Mouse (Mus musculus): ENCODE measurements around the gene Rars. TPM values are rescaled to one million over a fixed set of nuclear protein-coding genes. Genes with fewer than 3 reads are reported as not detected.
A peak's percentile ranks its signal among the peaks of the same experiment; 100 is the strongest.
"Not testable (repeated sequence)": the region's sequence is repeated elsewhere in the genome, so short reads cannot be mapped to it uniquely, and the experiment has no call there.

Gene Rars
- polyA plus RNA-seq, 1 experiment from 2014 or later = 80.7 TPM

- Histone ChIP-seq H3K27ac (no peak overlapping the region), H3K4me1 (no peaks in the 10 kb centered on the region), H3K9ac (no peak overlapping the region), H3K27me3 (no peaks in the 10 kb centered on the region), H3K4me3 (no peak overlapping the region), H3K4me2 (no peak overlapping the region), H3K36me3 (peaks cover 9% of the 10 kb centered on the region; the same call in 1 of the 2 replicates), H3K9me3 (no peaks in the 10 kb centered on the region)
- 60% methylated on average over 11 of the region's 11 CpGs for WGBS
- no peak for ATAC-seq (ENCODE audit: borderline replicate concordance, extremely low read depth, low FRiP score, low TSS enrichment)
These were observed 22.2 kb upstream of the Rars start for GRCm38 (mm10) chr11:35856359-35857040.

GRCm38 (mm10) chr11:35855567-35855966 lies 21.3 kb upstream of the Rars start:
- H3K27me3 ChIP-seq = no peaks in the 10 kb centered on the region
- 74% methylated on average over 7 of the region's 9 CpGs for WGBS
- no peak for ATAC-seq (ENCODE audit: borderline replicate concordance, extremely low read depth, low FRiP score, low TSS enrichment)
- H3K4me2 ChIP-seq = no peak overlapping the region
- no peak overlapping the region for H3K27ac ChIP-seq
- no peaks in the 10 kb centered on the region for H3K9me3 ChIP-seq
- H3K9ac ChIP-seq = no peak overlapping the region
- H3K4me3 ChIP-seq = no peak overlapping the region
- peaks cover 10% of the 10 kb centered on the region; the same call in 1 of the 2 replicates for H3K36me3 ChIP-seq
- H3K4me1 ChIP-seq = no peaks in the 10 kb centered on the region

GRCm38 (mm10) chr11:35854941-35855340 lies 20.6 kb upstream of the Rars start:
- no peak for ATAC-seq (ENCODE audit: borderline replicate concordance, extremely low read depth, low FRiP score, low TSS enrichment)
- no peak overlapping the region for H3K4me2 ChIP-seq
- H3K4me3 ChIP-seq = no peak overlapping the region
- no peaks in the 10 kb centered on the region for H3K4me1 ChIP-seq
- WGBS = 75% methylated on average over 5 of the region's 5 CpGs
- peaks cover 9% of the 10 kb centered on the region; the same call in 1 of the 2 replicates for H3K36me3 ChIP-seq
- H3K27ac ChIP-seq = no peak overlapping the region
- H3K27me3 ChIP-seq = no peaks in the 10 kb centered on the region
- no peaks in the 10 kb centered on the region for H3K9me3 ChIP-seq
- no peak overlapping the region for H3K9ac ChIP-seq

GRCm38 (mm10) chr11:35853651-35854050 lies 19.3 kb upstream of the Rars start:
- no peak overlapping the region for H3K4me2 ChIP-seq
- no peaks in the 10 kb centered on the region for H3K27me3 ChIP-seq
- no peak for ATAC-seq (ENCODE audit: borderline replicate concordance, extremely low read depth, low FRiP score, low TSS enrichment)
- H3K4me1 ChIP-seq = no peaks in the 10 kb centered on the region
- no peaks in the 10 kb centered on the region for H3K9me3 ChIP-seq
- H3K36me3 ChIP-seq = peaks cover 7% of the 10 kb centered on the region; the same call in 1 of the 2 replicates
- H3K4me3 ChIP-seq = no peak overlapping the region
- WGBS = 85% methylated on average over 4 of the region's 4 CpGs
- H3K9ac ChIP-seq = no peak overlapping the region
- H3K27ac ChIP-seq = no peak overlapping the region

GRCm38 (mm10) chr11:35852731-35853130 lies 18.4 kb upstream of the Rars start:
- 52% methylated on average over 4 of the region's 4 CpGs for WGBS
- Histone ChIP-seq H3K9me3 (no peaks in the 10 kb centered on the region), H3K4me1 (no peaks in the 10 kb centered on the region), H3K4me2 (no peak overlapping the region), H3K27me3 (no peaks in the 10 kb centered on the region), H3K9ac (no peak overlapping the region), H3K27ac (no peak overlapping the region), H3K4me3 (no peak overlapping the region), H3K36me3 (peaks cover 7% of the 10 kb centered on the region; the same call in 1 of the 2 replicates)
- no peak for ATAC-seq (ENCODE audit: borderline replicate concordance, extremely low read depth, low FRiP score, low TSS enrichment)

- 82% methylated on average over 9 of the region's 9 CpGs for WGBS
These were observed 10.0 kb upstream of the Rars start for GRCm38 (mm10) chr11:35844299-35844698.

GRCm38 (mm10) chr11:35842560-35842959 lies 8.3 kb upstream of the Rars start:
- not testable (repeated sequence) for H3K9ac ChIP-seq; H3K27me3 ChIP-seq; H3K4me2 ChIP-seq; H3K9me3 ChIP-seq; H3K4me1 ChIP-seq; ATAC-seq (ENCODE audit: borderline replicate concordance, extremely low read depth, low FRiP score, low TSS enrichment); H3K4me3 ChIP-seq; H3K27ac ChIP-seq
- WGBS = 78% methylated on average over 4 of the region's 4 CpGs
- H3K36me3 ChIP-seq = peaks cover 15% of the 10 kb centered on the region

More at GRCm38 (mm10) chr11:35844299-35844698, 10.0 kb upstream of the Rars start:
- ATAC-seq (ENCODE audit: borderline replicate concordance, extremely low read depth, low FRiP score, low TSS enrichment) = no peak
- Histone ChIP-seq H3K27me3 (no peaks in the 10 kb centered on the region), H3K9ac (no peak overlapping the region), H3K27ac (no peak overlapping the region), H3K4me1 (no peaks in the 10 kb centered on the region), H3K9me3 (no peaks in the 10 kb centered on the region), H3K4me2 (no peak overlapping the region), H3K36me3 (peaks cover 15% of the 10 kb centered on the region), H3K4me3 (no peak overlapping the region)

- peaks cover 15% of the 10 kb centered on the region for H3K36me3 ChIP-seq
- no peaks in the 10 kb centered on the region for H3K27me3 ChIP-seq
- H3K9me3 ChIP-seq = no peaks in the 10 kb centered on the region
- no peak for ATAC-seq (ENCODE audit: borderline replicate concordance, extremely low read depth, low FRiP score, low TSS enrichment)
- no peaks in the 10 kb centered on the region for H3K4me1 ChIP-seq
- 84% methylated on average over 21 of the region's 21 CpGs for WGBS
- no peak overlapping the region for H3K4me2 ChIP-seq
- H3K27ac ChIP-seq = no peak overlapping the region
- H3K9ac ChIP-seq = no peak overlapping the region
- H3K4me3 ChIP-seq = no peak overlapping the region
These were observed 7.5 kb upstream of the Rars start for GRCm38 (mm10) chr11:35841738-35842325.

- H3K9me3 ChIP-seq; H3K4me1 ChIP-seq; H3K27me3 ChIP-seq; H3K4me3 ChIP-seq; H3K27ac ChIP-seq; H3K4me2 ChIP-seq; H3K9ac ChIP-seq; ATAC-seq (ENCODE audit: borderline replicate concordance, extremely low read depth, low FRiP score, low TSS enrichment): not testable (repeated sequence)
- peaks cover 15% of the 10 kb centered on the region for H3K36me3 ChIP-seq
- 86% methylated on average over 4 of the region's 4 CpGs for whole genome bisulfite sequencing
These were observed 6.5 kb upstream of the Rars start for GRCm38 (mm10) chr11:35840806-35841205.

- no peak for ATAC-seq (ENCODE audit: borderline replicate concordance, extremely low read depth, low FRiP score, low TSS enrichment)
- no peaks in the 10 kb centered on the region for H3K9me3 ChIP-seq
- H3K36me3 ChIP-seq = peaks cover 15% of the 10 kb centered on the region
- no peak overlapping the region for H3K4me3 ChIP-seq
- H3K27me3 ChIP-seq = no peaks in the 10 kb centered on the region
- no peak overlapping the region for H3K27ac ChIP-seq
- H3K4me1 ChIP-seq = no peaks in the 10 kb centered on the region
- no peak overlapping the region for H3K9ac ChIP-seq
- WGBS = 77% methylated on average over 7 of the region's 7 CpGs
- no peak overlapping the region for H3K4me2 ChIP-seq
These were observed 6.0 kb upstream of the Rars start for GRCm38 (mm10) chr11:35840282-35840681.

- Histone ChIP-seq H3K9ac (no peak overlapping the region), H3K4me1 (peaks cover 2% of the 10 kb centered on the region), H3K27me3 (no peaks in the 10 kb centered on the region), H3K36me3 (peaks cover 11% of the 10 kb centered on the region), H3K9me3 (no peaks in the 10 kb centered on the region), H3K27ac (no peak overlapping the region), H3K4me2 (peak overlapping the region; percentile 60), H3K4me3 (peak overlapping the region; percentile 35)
- WGBS = 24% methylated on average over 28 of the region's 28 CpGs
- ATAC-seq (ENCODE audit: borderline replicate concordance, extremely low read depth, low FRiP score, low TSS enrichment) = peak; percentile 87; the same call in 1 of the 2 replicates
These were observed 4.3 kb upstream of the Rars start for GRCm38 (mm10) chr11:35838345-35839338.
